Mouse (Mus musculus) limb, embryonic 11.5 days (tissue): ENCODE measurements around the gene Klhl26. TPM values are rescaled to one million over a fixed set of nuclear protein-coding genes. Genes with fewer than 3 reads are reported as not detected.
A peak's percentile ranks its signal among the peaks of the same experiment; 100 is the strongest.

Experiments
- ATAC-seq: fragments of 200-750 bp; cut with Nextera tagmentation; 2 replicates; pipeline ENCODE4 v1.8.0; 2017; ENCODE audit warnings: low read depth; ENCODE audit not compliant: insufficient number of reproducible peaks, low FRiP score, low TSS enrichment
- DNase-seq: peaks from one replicate; pipeline ENCODE4 v3.0.0-alpha.2; 2015; ENCODE audit warnings: low spot score
- H3K27ac ChIP-seq: fragments of 300-500 bp; sonication (generic); replicated peaks from 2 replicates; pipeline ENCODE4 v1.5.1; 2014; ENCODE audit warnings: low read depth, mild to moderate bottlenecking, low read length
- H3K27me3 ChIP-seq: fragments of 300-500 bp; sonication (generic); 2 replicates; pipeline ENCODE4 v1.6.1; 2014; ENCODE audit warnings: mild to moderate bottlenecking, low read length, mixed read lengths; ENCODE audit not compliant: control insufficient read depth, insufficient read depth
- H3K36me3 ChIP-seq: fragments of 300-500 bp; sonication (generic); 2 replicates; pipeline ENCODE4 v1.6.1; 2014; ENCODE audit warnings: mild to moderate bottlenecking, low read length, moderate library complexity, mixed read lengths; ENCODE audit not compliant: control insufficient read depth, insufficient read depth
- H3K4me1 ChIP-seq: fragments of 300-500 bp; sonication (generic); 2 replicates; pipeline ENCODE4 v1.6.1; 2014; ENCODE audit warnings: low read length, mixed read lengths; ENCODE audit not compliant: control insufficient read depth, insufficient read depth
- H3K4me2 ChIP-seq: fragments of 300-500 bp; sonication (generic); 2 replicates; pipeline ENCODE4 v1.6.1; 2014; ENCODE audit warnings: low read depth, mild to moderate bottlenecking, moderate library complexity; ENCODE audit not compliant: severe bottlenecking
- H3K4me3 ChIP-seq: fragments of 300-500 bp; sonication (generic); 2 replicates; pipeline ENCODE4 v1.5.1; 2014; ENCODE audit warnings: low read depth, low read length
- H3K9ac ChIP-seq: fragments of 300-500 bp; sonication (generic); 2 replicates; pipeline ENCODE4 v1.6.1; 2014; ENCODE audit warnings: mild to moderate bottlenecking, low read length
- H3K9me3 ChIP-seq: fragments of 300-500 bp; sonication (generic); 2 replicates; pipeline ENCODE4 v1.6.1; 2016; ENCODE audit warnings: low read length; ENCODE audit not compliant: control insufficient read depth
- WGBS: fragments of 180-500 bp; shearing (Covaris S2); extraction: QIAGEN DNeasy Blood & Tissue Kit; methylation state at CpG from one replicate; pipeline ENCODE4 v1.1.7; 2014; 5-methylcytosine and 5-hydroxymethylcytosine counted together
- polyA plus RNA-seq: library from polyadenylated mRNA; unstranded; fragments of >200 nt; fragmentation: Nextera tagmentation; extraction: Ambion mirVana; gene quantifications from 2 replicates; pipeline ENCODE4 v1.2.1, GENCODE M21; 2014

Klhl26 gene
- polyA plus RNA-seq, 1 experiment from 2014 or later, result 18.9 TPM

- peak overlapping the region; percentile 16; the same call in 1 of the 2 replicates for H3K4me2 ChIP-seq
- 0 out of 2 replicates have a peak, but pooled peaks have one; percentile 1 for ATAC-seq
- peak; percentile 92 for DNase-seq
- H3K9me3 ChIP-seq, result no peaks in the 10 kb centered on the region
- peaks cover 12% of the 10 kb centered on the region; the same call in 1 of the 2 replicates for H3K36me3 ChIP-seq
- H3K9ac ChIP-seq, result no peak overlapping the region
- no peak overlapping the region for H3K4me3 ChIP-seq
- 60% methylated on average over 3 of the region's 3 CpGs for WGBS
- peak overlapping the region; percentile 37; the same call in 1 of the 2 replicates for H3K27ac ChIP-seq
- 0 out of 2 replicates have a peak, but pooled peaks cover 2% of the 10 kb centered on the region for H3K27me3 ChIP-seq
- peaks cover 53% of the 10 kb centered on the region for H3K4me1 ChIP-seq
These were observed 28.1 kb upstream of the Klhl26 start for GRCm38 (mm10) chr8:70504851-70505250.

GRCm38 (mm10) chr8:70504291-70504716, 27.5 kb upstream of the Klhl26 start:
- peak; percentile 82 for DNase-seq

GRCm38 (mm10) chr8:70503062-70503750, 26.4 kb upstream of the Klhl26 start:
- H3K9ac ChIP-seq, result no peak overlapping the region
- H3K9me3 ChIP-seq, result no peaks in the 10 kb centered on the region
- H3K4me3 ChIP-seq, result no peak overlapping the region
- ATAC-seq (0 out of 2 replicates have a peak, but pooled peaks have one; percentile 0), DNase-seq (peak; percentile 87)
- H3K27ac ChIP-seq, result no peak overlapping the region; the same call in 1 of the 2 replicates
- peaks cover 45% of the 10 kb centered on the region for H3K4me1 ChIP-seq
- peaks cover 6% of the 10 kb centered on the region; the same call in 1 of the 2 replicates for H3K36me3 ChIP-seq
- WGBS, result 11% methylated on average over 46 of the region's 46 CpGs
- 0 out of 2 replicates have a peak, but pooled peaks cover 2% of the 10 kb centered on the region for H3K27me3 ChIP-seq
- peak overlapping the region; percentile 7; the same call in 1 of the 2 replicates for H3K4me2 ChIP-seq

More at GRCm38 (mm10) chr8:70504291-70504716, 27.5 kb upstream of the Klhl26 start:
- Histone ChIP-seq H3K9ac (no peak overlapping the region), H3K27me3 (0 out of 2 replicates have a peak, but pooled peaks cover 2% of the 10 kb centered on the region), H3K4me1 (peaks cover 53% of the 10 kb centered on the region), H3K9me3 (no peaks in the 10 kb centered on the region), H3K36me3 (peaks cover 12% of the 10 kb centered on the region; the same call in 1 of the 2 replicates), H3K4me3 (no peak overlapping the region), H3K4me2 (peak overlapping the region; percentile 16), H3K27ac (peak overlapping the region; percentile 37)
- peak; percentile 11; the same call in 1 of the 2 replicates for ATAC-seq
- WGBS, result 12% methylated on average over 16 of the region's 16 CpGs

- ATAC-seq, result no peak
- H3K4me2 ChIP-seq, result peak overlapping the region; percentile 21; the same call in 1 of the 2 replicates
- DNase-seq, result no peak
- WGBS, result 30% methylated on average over 12 of the region's 12 CpGs
- H3K27ac ChIP-seq, result no peak overlapping the region
- H3K4me3 ChIP-seq, result no peak overlapping the region
- 0 out of 2 replicates have a peak, but pooled peaks cover 2% of the 10 kb centered on the region for H3K27me3 ChIP-seq
- peak overlapping the region; percentile 17; the same call in 1 of the 2 replicates for H3K9ac ChIP-seq
- H3K36me3 ChIP-seq, result peaks cover 3% of the 10 kb centered on the region; the same call in 1 of the 2 replicates
- H3K4me1 ChIP-seq, result peaks cover 45% of the 10 kb centered on the region
- H3K9me3 ChIP-seq, result no peaks in the 10 kb centered on the region
These were observed 25.8 kb upstream of the Klhl26 start for GRCm38 (mm10) chr8:70502540-70502939.

GRCm38 (mm10) chr8:70501820-70502529, 25.2 kb upstream of the Klhl26 start:
- DNase-seq (peak; percentile 58), ATAC-seq (no peak)
- H3K27me3 ChIP-seq, result 0 out of 2 replicates have a peak, but pooled peaks cover 2% of the 10 kb centered on the region
- no peaks in the 10 kb centered on the region for H3K36me3 ChIP-seq
- H3K9ac ChIP-seq, result peak overlapping the region; percentile 17; the same call in 1 of the 2 replicates
- H3K9me3 ChIP-seq, result no peaks in the 10 kb centered on the region
- H3K4me2 ChIP-seq, result peak overlapping the region; percentile 21
- 9% methylated on average over 23 of the region's 23 CpGs for WGBS
- no peak overlapping the region for H3K4me3 ChIP-seq
- no peak overlapping the region for H3K27ac ChIP-seq
- peaks cover 45% of the 10 kb centered on the region for H3K4me1 ChIP-seq

GRCm38 (mm10) chr8:70500386-70501301, 23.9 kb upstream of the Klhl26 start:
- peaks cover 41% of the 10 kb centered on the region for H3K4me1 ChIP-seq
- H3K9me3 ChIP-seq, result no peaks in the 10 kb centered on the region
- ATAC-seq, result no peak

GRCm38 (mm10) chr8:70495771-70496062, 18.9 kb upstream of the Klhl26 start:
- Histone ChIP-seq H3K27me3 (peaks cover 37% of the 10 kb centered on the region), H3K27ac (peak overlapping the region; percentile 4), H3K9me3 (no peaks in the 10 kb centered on the region), H3K4me1 (peaks cover 46% of the 10 kb centered on the region), H3K9ac (peak overlapping the region; percentile 52), H3K4me3 (peak overlapping the region; percentile 72), H3K36me3 (no peaks in the 10 kb centered on the region), H3K4me2 (peak overlapping the region; percentile 94)
- WGBS, result 6% methylated on average over 12 of the region's 12 CpGs
- ATAC-seq (no peak), DNase-seq (peak; percentile 54)

More at GRCm38 (mm10) chr8:70500386-70501301, 23.9 kb upstream of the Klhl26 start:
- Histone ChIP-seq H3K4me2 (peak overlapping the region; percentile 10; the same call in 1 of the 2 replicates), H3K4me3 (no peak overlapping the region), H3K9ac (no peak overlapping the region), H3K27me3 (peaks cover 4% of the 10 kb centered on the region; the same call in 1 of the 2 replicates), H3K27ac (no peak overlapping the region), H3K36me3 (no peaks in the 10 kb centered on the region)
- DNase-seq, result no peak
- 15% methylated on average over 39 of the region's 39 CpGs for WGBS
